Mouse (Mus musculus): ENCODE results near the gene Setd7.
"Not testable (repeated sequence)": the region's sequence is repeated elsewhere in the genome, so short reads cannot be mapped to it uniquely, and the experiment has no call there.

The Setd7 gene

GRCm38 (mm10) chr3:51560511-51561108, at the start of gene Setd7:
TSS of gene Setd7 (minus strand) at chr3:51560879.
- peak; percentile 72 to 77 for DNase-seq

- no peak for DNase-seq
Observed at GRCm38 (mm10) chr3:51604489-51604888, 43.8 kb upstream of the Setd7 start.

GRCm38 (mm10) chr3:51603705-51604291, 43.1 kb upstream of the Setd7 start:
- DNase-seq, result peak in 1 of 2 experiments; percentile 18

DNA sequence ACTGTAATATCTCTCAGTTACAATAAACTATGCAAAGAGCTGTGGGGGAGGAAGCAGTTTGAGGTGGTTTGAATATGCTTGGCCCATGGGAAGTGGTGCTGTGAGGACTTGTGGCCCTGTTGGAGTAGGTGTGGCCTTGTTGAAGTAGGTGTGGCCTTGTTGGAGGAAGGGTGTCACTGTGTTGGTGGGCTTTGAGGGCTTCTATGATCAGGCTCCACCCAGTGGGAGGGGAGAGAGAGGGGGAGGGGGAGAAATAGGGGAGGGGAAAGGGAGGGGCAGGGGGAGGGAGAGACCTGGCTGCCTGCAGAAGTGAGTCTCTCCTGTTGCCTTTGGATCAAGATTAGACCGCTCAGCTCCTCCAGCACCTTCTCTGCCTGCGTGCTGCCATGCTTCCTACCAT, 40.8 kb upstream of the Setd7 start:
- no peak for DNase-seq

- DNase-seq, result no peak
Observed at GRCm38 (mm10) chr3:51600728-51601127, 40.0 kb upstream of the Setd7 start.

DNA sequence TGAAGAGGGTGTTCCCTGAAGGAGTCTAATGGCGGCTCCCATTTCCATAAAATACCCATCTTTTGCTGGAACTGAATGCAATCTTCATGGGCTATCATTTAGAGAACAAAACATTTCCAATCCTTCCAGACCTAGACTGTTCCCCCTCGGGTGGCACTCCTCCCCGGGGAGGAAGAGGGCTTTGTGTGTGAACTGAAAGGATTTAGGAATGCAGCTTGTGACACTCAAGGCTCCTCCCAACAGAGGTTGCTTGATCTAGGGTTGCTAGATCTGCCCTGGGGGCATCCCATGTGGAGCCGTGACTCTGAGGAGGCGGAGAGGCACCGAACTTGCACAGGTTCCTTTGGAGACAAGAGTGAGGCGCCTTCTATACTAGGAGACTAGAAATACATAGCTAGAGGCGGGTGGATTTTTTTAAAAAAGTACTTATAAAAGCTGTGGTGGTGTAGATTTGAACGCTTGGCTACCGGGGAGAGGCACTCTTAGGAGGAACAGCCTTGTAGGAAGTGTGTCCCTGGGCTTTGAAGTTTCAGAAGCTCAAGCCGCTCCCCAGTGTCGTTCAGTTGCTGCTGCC, 38.5 kb upstream of the Setd7 start:
- no peak for DNase-seq

GRCm38 (mm10) chr3:51596538-51596937, 35.9 kb upstream of the Setd7 start:
- no peak for DNase-seq

- no peak for DNase-seq
Observed at GRCm38 (mm10) chr3:51593506-51593905, 32.8 kb upstream of the Setd7 start.

GRCm38 (mm10) chr3:51591591-51591990, 30.9 kb upstream of the Setd7 start:
- DNase-seq, result no peak

DNA sequence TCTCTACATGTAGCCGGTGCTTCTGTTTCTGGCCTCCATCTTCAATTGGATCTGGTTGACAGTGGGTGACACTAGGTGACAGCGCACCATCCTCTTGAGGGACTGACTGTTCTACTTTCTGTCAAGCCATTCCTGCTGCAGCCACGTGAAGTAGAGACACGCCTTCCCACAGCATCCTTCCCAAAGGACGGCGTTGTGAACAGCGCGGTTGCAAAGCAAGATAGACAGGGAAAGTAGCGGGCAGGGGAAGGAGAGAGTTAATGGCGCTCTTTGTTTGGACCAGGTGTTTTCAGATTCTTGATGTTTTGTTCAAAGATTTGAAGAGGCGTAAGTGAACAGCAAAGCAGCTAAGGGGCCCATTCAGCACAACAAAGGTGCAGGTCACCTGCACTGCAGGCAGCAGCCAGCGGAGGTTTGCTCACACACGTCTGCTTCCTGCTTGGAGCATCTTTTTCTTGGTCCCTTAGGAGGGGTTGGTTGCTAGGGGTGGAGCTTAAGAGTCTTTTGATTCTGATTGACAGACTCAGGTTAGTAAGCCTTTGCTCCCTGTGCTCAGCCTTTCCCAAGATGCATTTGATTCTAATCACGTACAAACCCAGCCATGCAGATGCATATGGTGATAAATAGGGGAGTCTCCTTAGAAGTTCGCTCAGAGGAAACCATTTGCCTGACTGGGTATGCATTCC, 29.7 kb upstream of the Setd7 start:
- no peak for DNase-seq

DNA sequence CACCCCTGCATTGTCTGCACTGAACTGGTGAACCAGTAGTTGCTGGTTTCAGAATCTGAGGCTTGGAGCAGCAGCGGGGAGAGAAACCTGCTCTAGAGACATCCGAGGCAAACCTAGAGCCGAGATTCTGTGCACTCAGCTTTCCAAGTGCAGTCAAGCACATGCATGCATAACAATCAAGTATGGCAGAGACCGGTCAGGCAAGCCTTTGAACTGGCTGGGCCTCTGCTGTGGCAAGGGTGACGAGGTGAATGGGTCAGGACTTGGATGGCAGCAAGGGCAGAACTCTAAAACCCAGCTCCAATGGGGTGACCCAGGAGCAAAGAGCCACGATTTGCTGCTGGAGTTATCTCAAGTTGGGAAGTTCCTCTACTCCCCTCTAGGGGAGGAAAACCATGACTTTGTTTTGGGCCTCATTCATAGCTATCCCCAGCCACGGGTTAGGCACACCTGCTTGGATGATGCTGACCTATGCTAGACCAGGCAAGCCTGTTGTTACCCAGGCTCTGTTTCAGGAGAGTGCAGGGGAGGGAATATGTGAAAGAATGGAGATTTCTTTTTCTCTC, 27.1 kb upstream of the Setd7 start:
- no peak for DNase-seq

GRCm38 (mm10) chr3:51583574-51584391, 23.1 kb upstream of the Setd7 start:
- DNase-seq, result peak; percentile 20 to 70

DNA sequence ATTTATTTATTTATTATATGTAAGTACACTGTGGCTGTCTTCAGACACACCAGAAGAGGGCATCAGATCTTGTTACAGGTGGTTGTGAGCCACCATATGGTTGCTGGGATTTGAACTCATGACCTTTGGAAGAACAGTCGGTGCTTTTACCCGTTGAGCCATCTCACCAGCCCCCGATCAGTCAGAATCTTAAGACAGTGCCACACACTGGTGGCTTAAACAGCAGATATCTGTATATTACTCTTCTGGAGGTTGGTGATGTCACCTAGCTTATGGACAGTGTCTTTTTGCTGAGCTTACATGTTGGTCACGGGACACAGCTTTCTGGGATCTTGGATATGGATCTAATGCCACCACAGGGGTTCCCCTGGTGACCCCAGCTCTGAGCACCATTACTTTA, 18.6 kb upstream of the Setd7 start:
- DNase-seq, result not testable (repeated sequence)

DNA sequence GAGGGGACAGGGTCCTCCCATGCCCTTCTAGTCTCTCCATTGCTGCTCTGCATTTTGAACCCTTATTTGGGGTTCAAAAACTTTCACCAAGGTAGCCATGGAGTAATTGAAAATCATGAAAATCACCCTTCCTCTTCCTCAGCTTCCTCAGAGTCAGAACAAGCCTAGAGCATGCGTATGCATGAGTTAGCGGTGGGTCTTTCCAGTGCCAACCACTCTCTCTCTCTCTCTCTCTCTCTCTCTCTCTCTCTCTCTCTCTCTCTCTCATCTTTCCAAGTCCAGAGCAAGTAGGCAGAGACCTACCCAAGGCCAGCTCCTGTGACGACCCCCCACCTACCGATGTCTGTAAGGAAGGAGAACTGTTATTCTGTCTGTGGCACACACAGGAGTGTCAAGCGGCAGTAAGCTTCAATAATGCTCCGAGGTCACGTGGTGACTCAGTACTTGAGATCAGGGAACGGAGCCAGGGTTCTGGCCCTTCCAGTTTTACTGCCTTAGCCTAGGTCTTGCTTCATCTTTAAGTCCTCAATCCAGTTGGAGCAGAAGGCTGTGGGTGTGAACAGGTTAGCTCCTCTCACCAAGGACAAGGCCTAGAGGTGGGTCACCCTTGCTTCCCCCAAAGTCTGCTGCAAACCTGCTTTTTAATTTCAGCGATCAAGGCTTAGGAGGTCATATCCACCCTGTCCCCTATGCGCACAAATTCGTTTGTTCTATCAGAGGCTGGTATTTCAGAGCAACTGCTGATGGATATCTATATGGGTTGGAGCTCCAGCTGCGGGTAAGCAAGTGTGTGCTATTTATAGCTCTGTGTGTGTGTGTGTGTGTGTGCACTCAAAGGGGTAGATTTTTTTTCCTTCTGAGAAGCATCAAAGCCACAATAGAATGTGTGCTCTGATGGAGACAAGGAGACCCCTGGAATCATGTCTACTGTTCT, 17.4 kb upstream of the Setd7 start:
- no peak for DNase-seq

GRCm38 (mm10) chr3:51577359-51577758, 16.7 kb upstream of the Setd7 start:
- DNase-seq, result no peak

GRCm38 (mm10) chr3:51573915-51574314, 13.2 kb upstream of the Setd7 start:
- no peak for DNase-seq

GRCm38 (mm10) chr3:51570200-51570599, 9.5 kb upstream of the Setd7 start:
- no peak for DNase-seq

- DNase-seq, result no peak
Observed at GRCm38 (mm10) chr3:51561993-51562385, 1.3 kb upstream of the Setd7 start.

GRCm38 (mm10) chr3:51561109-51561992, 672 bp upstream of the Setd7 start:
- peak; percentile 44 to 60 for DNase-seq

All from spleen, adult 18-20 months (tissue).